In the genomic region with DNA sequence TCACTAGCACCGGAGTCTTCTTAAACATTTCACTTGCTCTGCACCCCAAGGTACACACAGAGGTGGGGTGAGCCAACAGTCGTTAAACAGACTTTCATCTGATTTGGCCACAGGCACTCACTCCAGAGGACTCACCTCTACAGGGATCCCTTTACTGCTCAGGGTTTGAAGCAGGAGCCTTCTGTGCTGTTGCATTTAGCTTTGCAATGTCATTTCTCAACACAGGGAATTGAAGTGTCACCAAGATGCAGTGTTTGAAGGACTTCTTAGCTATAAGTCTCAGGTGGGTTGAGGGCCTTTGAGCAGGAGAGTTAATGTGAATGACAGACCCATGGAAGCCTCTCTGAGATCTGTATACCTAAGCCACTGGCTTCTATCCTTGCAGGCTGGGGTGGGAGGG, we compare ENCODE assay signal across 23 mouse cellular contexts. TPM values are rescaled to one million over a fixed set of nuclear protein-coding genes. Genes with fewer than 3 reads are reported as not detected.
A peak's percentile ranks its signal among the peaks of the same experiment; 100 is the strongest.
DNase-seq lines count a peak whose midpoint lies in the region; ATAC-seq lines count a peak whose summit lies in the region.
"Had no signal": no experiment of that assay in that cellular context is flagged by ENCODE, and none has a peak within 500 bp of the region (broad histone marks: within the 10 kb centered on the region; RNA-seq: fewer than 3 reads in every experiment).

No protein-coding gene starts in this region.

- peak overlapping the region; percentile 73 for H3K27ac ChIP-seq in kidney, embryonic 16.5 days (ENCODE audit: low read length)
- peak overlapping the region; percentile 93 for H3K27ac ChIP-seq in lung, embryonic 16.5 days (ENCODE audit: low read length)
- peak overlapping the region; percentile 41; the same call in 1 of the 2 replicates for H3K27ac ChIP-seq in stomach, embryonic 15.5 days
- H3K27ac ChIP-seq: embryonic facial prominence, embryonic 12.5 days; forebrain, embryonic 12.5 days; heart, embryonic 15.5 days; hindbrain, embryonic 14.5 days had no signal

- no peaks in the 10 kb centered on the region for H3K9me3 ChIP-seq in kidney, embryonic 16.5 days (ENCODE audit: low read length)
- no peaks in the 10 kb centered on the region for H3K9me3 ChIP-seq in lung, embryonic 16.5 days (ENCODE audit: control insufficient read depth, low read length)
- H3K9me3 ChIP-seq in stomach, embryonic 15.5 days: no peaks in the 10 kb centered on the region
- H3K9me3 ChIP-seq: embryonic facial prominence, embryonic 12.5 days; forebrain, embryonic 12.5 days; G1E; heart, embryonic 15.5 days; hindbrain, embryonic 10.5 days had no signal

- no peaks in the 10 kb centered on the region for H3K36me3 ChIP-seq in kidney, embryonic 16.5 days (ENCODE audit: insufficient read depth, low read length)
- no peaks in the 10 kb centered on the region for H3K36me3 ChIP-seq in lung, embryonic 16.5 days (ENCODE audit: control insufficient read depth, insufficient read depth, low read length)
- no peaks in the 10 kb centered on the region for H3K36me3 ChIP-seq in stomach, embryonic 15.5 days
- H3K36me3 ChIP-seq: embryonic facial prominence, embryonic 12.5 days; forebrain, embryonic 12.5 days; G1E; heart, embryonic 15.5 days; hindbrain, embryonic 10.5 days had no signal

- no peak overlapping the region for H3K4me2 ChIP-seq in kidney, embryonic 16.5 days (replicated peaks; ENCODE audit: low read depth, low read length)
- no peak overlapping the region for H3K4me2 ChIP-seq in lung, embryonic 16.5 days (ENCODE audit: low read depth, low read length)
- H3K4me2 ChIP-seq in stomach, embryonic 15.5 days: no peak overlapping the region
- H3K4me2 ChIP-seq: embryonic facial prominence, embryonic 12.5 days; forebrain, embryonic 12.5 days; heart, embryonic 11.5 days; heart, embryonic 15.5 days; hindbrain, embryonic 14.5 days had no signal

- H3K27me3 ChIP-seq in kidney, embryonic 16.5 days (ENCODE audit: insufficient read depth, low read length): no peaks in the 10 kb centered on the region
- H3K27me3 ChIP-seq in lung, embryonic 16.5 days (ENCODE audit: control insufficient read depth, insufficient read depth, low read depth, low read length): no peaks in the 10 kb centered on the region
- H3K27me3 ChIP-seq in stomach, embryonic 15.5 days (replicated peaks): no peaks in the 10 kb centered on the region
- H3K27me3 ChIP-seq: embryonic facial prominence, embryonic 12.5 days; forebrain, embryonic 12.5 days; heart, embryonic 15.5 days had no signal

- ATAC-seq in cerebellum, adult (ENCODE audit: insufficient number of reproducible peaks, low FRiP score, low TSS enrichment): no peak
- ATAC-seq in kidney, embryonic 16.5 days (ENCODE audit: low FRiP score, low TSS enrichment): no peak
- ATAC-seq in lung, embryonic 16.5 days (ENCODE audit: low read depth): no peak
- ATAC-seq in stomach, embryonic 15.5 days (ENCODE audit: insufficient read depth, low FRiP score, low read depth): no peak
- ATAC-seq: forebrain, embryonic 16.5 days had no signal

- H3K9ac ChIP-seq in kidney, embryonic 16.5 days (replicated peaks; ENCODE audit: low read length): no peak overlapping the region
- H3K9ac ChIP-seq in lung, embryonic 16.5 days (ENCODE audit: low read length): no peak overlapping the region
- no peak overlapping the region for H3K9ac ChIP-seq in stomach, embryonic 15.5 days
- H3K9ac ChIP-seq: embryonic facial prominence, embryonic 12.5 days; forebrain, embryonic 12.5 days; heart, embryonic 15.5 days; hindbrain, embryonic 14.5 days had no signal

- H3K4me1 ChIP-seq in kidney, embryonic 16.5 days (ENCODE audit: insufficient read depth, low read length): 0 out of 2 replicates have a peak, but pooled peaks cover 6% of the 10 kb centered on the region
- H3K4me1 ChIP-seq in lung, embryonic 16.5 days (replicated peaks; ENCODE audit: control insufficient read depth, insufficient read depth, low read length): peaks cover 20% of the 10 kb centered on the region
- peaks cover 11% of the 10 kb centered on the region; the same call in 1 of the 2 replicates for H3K4me1 ChIP-seq in stomach, embryonic 15.5 days
- H3K4me1 ChIP-seq: embryonic facial prominence, embryonic 12.5 days; forebrain, embryonic 12.5 days had no signal

- 81% methylated on average over 2 of the region's 2 CpGs for WGBS in kidney, embryonic 16.5 days
- WGBS in lung, embryonic 16.5 days: 62% methylated on average over 2 of the region's 2 CpGs
- WGBS in stomach, embryonic 15.5 days: 58% methylated on average over 2 of the region's 2 CpGs

- H3K4me3 ChIP-seq in kidney, embryonic 16.5 days (ENCODE audit: low read length): no peak overlapping the region
- H3K4me3 ChIP-seq in lung, embryonic 16.5 days (ENCODE audit: low read length): no peak overlapping the region
- no peak overlapping the region for H3K4me3 ChIP-seq in stomach, embryonic 15.5 days (replicated peaks)
- H3K4me3 ChIP-seq: embryonic facial prominence, embryonic 12.5 days; forebrain, embryonic 12.5 days; heart, embryonic 15.5 days; hindbrain, embryonic 10.5 days had no signal

- peak; percentile 43 for DNase-seq in cerebellum, adult 9-10 months
- no peak for DNase-seq in kidney, postnatal 4 days
- no peak for DNase-seq in lung, postnatal 4 days
- DNase-seq in natural killer cell, adult 2 months (ENCODE audit: low spot score in 2 of 2): no peak
- DNase-seq: adrenal gland, adult 8-10 months; cerebellum, adult 2 months; cerebellum, postnatal 14 days; embryo, embryonic 11 days; gastrocnemius, postnatal 10 days; heart, adult 18-20 months; heart, postnatal 14 days had no signal

RNA-seq across cellular contexts. Expression of gene Chka, which starts 7.9 kb away (rescaled TPM):
- 58.0 and 65.6 TPM in 2 replicates for polyA plus RNA-seq in kidney, embryonic 16.5 days (2015; fragmentation: Nextera tagmentation; extraction: Ambion mirVana)
- 56.8 and 60.0 TPM in 2 replicates for polyA plus RNA-seq in lung, embryonic 16.5 days (2015; fragmentation: Nextera tagmentation; extraction: Ambion mirVana)
- polyA plus RNA-seq in stomach, embryonic 15.5 days (2015; fragmentation: Nextera tagmentation; extraction: Ambion mirVana): 56.9 and 65.3 TPM in 2 replicates

Comparison
In these comparisons a context has a peak if more than half of its experiments do, and no peak if none do; other contexts are left out.
1. H3K27ac ChIP-seq: peak in every context shown above with its lines; median percentile 93 in lung, embryonic 16.5 days; 73 in kidney, embryonic 16.5 days; 41 in stomach, embryonic 15.5 days.